24 mouse cellular contexts compared by ENCODE assay signal in genomic region chr6:99447447-99447846, GRCm38 (mm10).
A peak's percentile ranks its signal among the peaks of the same experiment; 100 is the strongest.
DNase-seq lines count a peak whose midpoint lies in the region; ATAC-seq and TF ChIP-seq lines count a peak whose summit lies in the region.
"Had no signal": no experiment of that assay in that cellular context is flagged by ENCODE, and none has a peak within 500 bp of the region (broad histone marks: within the 10 kb centered on the region; RNA-seq: fewer than 3 reads in every experiment).

No protein-coding gene starts in this region.

- no peaks in the 10 kb centered on the region for H3K27me3 ChIP-seq in spleen, adult 2 months (ENCODE audit: control insufficient read depth, insufficient read depth, low read length)
- H3K27me3 ChIP-seq in embryonic facial prominence, embryonic 10.5 days (replicated peaks; ENCODE audit: low read depth, poor library complexity, severe bottlenecking) = no peaks in the 10 kb centered on the region
- H3K27me3 ChIP-seq: embryonic facial prominence, embryonic 12.5 days; embryonic facial prominence, embryonic 15.5 days; forebrain, embryonic 12.5 days; forebrain, embryonic 15.5 days; heart, embryonic 13.5 days; Patski had no signal

- no peaks in the 10 kb centered on the region for H3K4me1 ChIP-seq in spleen, adult 2 months (ENCODE audit: control insufficient read depth, insufficient read depth, insufficient read length)
- peaks cover 22% of the 10 kb centered on the region for H3K4me1 ChIP-seq in embryonic facial prominence, embryonic 10.5 days
- H3K4me1 ChIP-seq: forebrain, embryonic 15.5 days had no signal

- ATAC-seq in cerebellum, adult (ENCODE audit: insufficient number of reproducible peaks, low FRiP score, low TSS enrichment) = peak; percentile 1; the same call in 1 of the 2 replicates
- ATAC-seq: forebrain, embryonic 15.5 days; hindbrain, postnatal 0 days; inflammation-experienced regulatory T-cells, adult 6 months had no signal

- H3K27ac ChIP-seq in layer of hippocampus, adult 2 months = peak overlapping the region; percentile 62
- peak overlapping the region; percentile 30; the same call in 1 of the 2 replicates for H3K27ac ChIP-seq in spleen, adult 2 months (ENCODE audit: insufficient read depth, low read length)
- H3K27ac ChIP-seq in embryonic facial prominence, embryonic 10.5 days (replicated peaks) = 0 out of 2 replicates have a peak overlapping the region, but pooled peaks have one; percentile 30
- H3K27ac ChIP-seq: embryonic facial prominence, embryonic 12.5 days; embryonic facial prominence, embryonic 15.5 days; forebrain, embryonic 12.5 days; forebrain, embryonic 15.5 days; heart, adult 2 months; heart, embryonic 10.5 days; heart, embryonic 13.5 days; hindbrain, embryonic 14.5 days; hindbrain, postnatal 0 days had no signal

- H3K36me3 ChIP-seq in spleen, adult 2 months (ENCODE audit: control insufficient read depth, insufficient read depth, low read length) = no peaks in the 10 kb centered on the region
- H3K36me3 ChIP-seq in embryonic facial prominence, embryonic 10.5 days (replicated peaks) = peaks cover 8% of the 10 kb centered on the region
- H3K36me3 ChIP-seq: embryonic facial prominence, embryonic 12.5 days; embryonic facial prominence, embryonic 15.5 days; forebrain, embryonic 12.5 days; forebrain, embryonic 15.5 days; heart, embryonic 13.5 days had no signal

- no peak overlapping the region for H3K4me3 ChIP-seq in layer of hippocampus, adult 2 months
- H3K4me3 ChIP-seq in spleen, adult 2 months (ENCODE audit: extremely low read depth, insufficient read depth, insufficient read length) = no peak overlapping the region
- H3K4me3 ChIP-seq in embryonic facial prominence, embryonic 10.5 days = no peak overlapping the region
- H3K4me3 ChIP-seq: embryonic facial prominence, embryonic 12.5 days; embryonic facial prominence, embryonic 15.5 days; erythroblast, embryonic 14.5 days; forebrain, embryonic 12.5 days; forebrain, embryonic 15.5 days; heart, adult 2 months; heart, embryonic 10.5 days; heart, embryonic 13.5 days had no signal

- WGBS in spleen, adult 2 months = 85% methylated on average over 4 of the region's 4 CpGs
- WGBS in embryonic facial prominence, embryonic 10.5 days = 84% methylated on average over 4 of the region's 4 CpGs

- TF ChIP-seq POLR2A in spleen, adult 2 months (IDR thresholded peaks at IDR 0.05; ENCODE audit: low read depth, low read length) = no peak

- no peak for TF ChIP-seq CTCF in layer of hippocampus, adult 2 months (conservative IDR thresholded peaks at IDR 0.05)
- TF ChIP-seq CTCF in spleen, adult 2 months (IDR thresholded peaks at IDR 0.05; ENCODE audit: extremely low read depth, insufficient read depth, insufficient read length, insufficient replicate concordance) = no peak

- DNase-seq in cerebellum, postnatal 25 days = no peak
- peak in 1 of 2 experiments; percentile 42 for DNase-seq in layer of hippocampus, adult 2 months (ENCODE audit: low spot score in 2 of 2)
- DNase-seq in layer of hippocampus, postnatal 36 days = no peak
- no peak for DNase-seq in spleen, adult 2 months (ENCODE audit: low read depth in 1 of 2, low spot score in 2 of 2)
- no peak for DNase-seq in spleen, postnatal 10 days (ENCODE audit: low spot score in 2 of 2)
- no peak for DNase-seq in embryonic facial prominence, embryonic 10.5 days (ENCODE audit: low spot score)
- no peak for DNase-seq in gastrocnemius, postnatal 10 days
- DNase-seq: adrenal gland, postnatal 10 days; gastrocnemius, postnatal 36 days; heart, adult 2 months; heart, postnatal 14 days; heart, postnatal 4 days had no signal

- no peaks in the 10 kb centered on the region for H3K9me3 ChIP-seq in embryonic facial prominence, embryonic 10.5 days
- H3K9me3 ChIP-seq: embryonic facial prominence, embryonic 12.5 days; embryonic facial prominence, embryonic 15.5 days; forebrain, embryonic 12.5 days; forebrain, embryonic 15.5 days; heart, embryonic 10.5 days; heart, embryonic 13.5 days had no signal
